Mouse (Mus musculus) CD4-positive helper T cell, adult 2 months (primary cell): ENCODE measurements around the gene Tex2.
"Not testable (repeated sequence)": the region's sequence is repeated elsewhere in the genome, so short reads cannot be mapped to it uniquely, and the experiment has no call there.

ENCODE experiments used
- DNase-seq: peaks from one replicate; pipeline ENCODE4 v3.0.0-alpha.2; 2012; ENCODE audit warnings: low read depth, missing footprints, low spot score

Gene Tex2

DNA sequence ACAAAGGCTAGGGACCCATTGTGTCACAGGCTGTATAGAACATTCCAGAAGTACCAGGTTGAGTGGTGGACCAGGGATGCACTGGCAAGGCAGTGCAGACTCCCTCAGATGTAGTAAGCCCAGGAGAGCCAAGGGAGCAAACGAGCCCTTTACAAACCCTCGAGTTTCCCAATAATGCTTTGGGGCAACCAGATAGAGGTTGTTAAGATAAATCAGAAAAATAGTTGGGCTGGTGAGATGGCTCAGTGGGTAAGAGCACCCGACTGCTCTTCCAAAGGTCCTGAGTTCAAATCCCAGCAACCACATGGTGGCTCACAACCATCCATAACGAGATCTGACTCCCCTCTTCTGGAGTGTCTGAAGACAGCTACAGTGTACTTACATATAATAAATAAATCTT is 5.5 kb upstream of the Tex2 start:
- not testable (repeated sequence) for DNase-seq

DNA sequence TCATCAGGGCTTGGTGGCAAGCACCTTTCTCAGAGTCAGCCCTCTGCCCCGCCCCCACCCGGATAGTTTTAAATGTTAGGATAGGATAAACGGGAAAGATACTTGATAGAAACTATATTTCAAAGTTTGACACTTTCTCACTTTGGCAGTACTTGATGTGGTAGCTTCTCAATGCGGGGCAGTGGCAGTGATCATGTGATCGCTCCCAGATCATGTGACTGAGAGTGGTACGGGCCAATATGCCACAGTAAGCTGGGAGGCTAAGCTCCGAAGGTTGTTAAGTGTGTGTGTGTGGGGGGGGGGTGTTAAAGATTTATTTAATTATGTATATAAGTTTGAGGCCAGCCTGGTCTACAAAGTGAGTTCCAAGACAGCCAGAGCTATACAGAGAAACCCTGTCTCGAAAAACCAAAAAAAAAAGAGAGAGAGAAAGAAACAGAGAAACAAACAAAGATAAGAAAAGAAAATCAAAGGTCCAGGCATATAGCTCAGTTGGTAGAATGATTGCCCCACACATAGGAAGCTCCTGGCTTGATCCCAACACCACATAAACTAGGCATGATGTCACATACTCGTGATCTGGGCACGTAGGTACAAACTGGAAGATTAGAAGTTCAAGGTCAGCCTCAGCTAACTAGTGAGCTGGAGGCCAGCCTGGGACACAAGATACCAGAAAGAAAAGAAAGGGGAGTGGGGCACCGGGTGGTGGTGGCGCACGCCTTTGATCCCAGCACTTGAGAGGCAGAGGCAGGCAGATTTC is 4.8 kb upstream of the Tex2 start:
- DNase-seq: no peak

DNA sequence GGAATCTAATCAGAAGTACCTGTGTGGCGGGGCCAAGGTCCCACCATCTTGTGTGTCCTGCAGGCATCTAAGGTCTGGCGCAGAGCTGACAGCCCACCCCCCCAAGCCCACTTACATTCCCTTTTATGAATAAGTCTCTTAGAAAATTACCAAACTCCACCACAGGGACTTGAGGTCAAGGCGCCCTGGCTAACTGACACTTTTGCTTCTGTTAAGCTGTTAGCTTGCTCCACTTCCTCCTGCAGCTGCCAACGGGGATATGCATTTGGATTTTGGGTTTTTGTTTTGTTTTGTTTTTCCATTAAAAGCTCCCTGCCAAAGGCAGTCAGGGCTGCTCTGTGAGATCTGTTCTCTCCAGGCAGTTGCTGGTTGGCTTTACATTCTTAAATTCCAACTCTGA is 2.3 kb upstream of the Tex2 start:
- no peak for DNase-seq

DNA sequence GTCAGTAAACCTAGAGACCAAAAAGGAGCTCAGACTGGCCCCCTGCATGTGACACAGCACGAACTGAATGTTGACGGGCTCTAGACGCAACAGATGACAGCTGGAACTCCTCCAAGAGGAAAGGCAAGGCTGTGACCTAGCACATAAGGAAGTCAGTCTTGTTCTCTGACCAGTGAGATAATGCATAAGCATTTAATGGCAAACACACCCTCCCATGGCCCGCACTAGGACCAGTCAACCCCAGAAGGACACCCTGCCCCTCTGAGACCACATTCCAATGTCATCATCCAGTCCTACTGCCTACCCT is 1.1 kb upstream of the Tex2 start:
- no peak for DNase-seq

DNA sequence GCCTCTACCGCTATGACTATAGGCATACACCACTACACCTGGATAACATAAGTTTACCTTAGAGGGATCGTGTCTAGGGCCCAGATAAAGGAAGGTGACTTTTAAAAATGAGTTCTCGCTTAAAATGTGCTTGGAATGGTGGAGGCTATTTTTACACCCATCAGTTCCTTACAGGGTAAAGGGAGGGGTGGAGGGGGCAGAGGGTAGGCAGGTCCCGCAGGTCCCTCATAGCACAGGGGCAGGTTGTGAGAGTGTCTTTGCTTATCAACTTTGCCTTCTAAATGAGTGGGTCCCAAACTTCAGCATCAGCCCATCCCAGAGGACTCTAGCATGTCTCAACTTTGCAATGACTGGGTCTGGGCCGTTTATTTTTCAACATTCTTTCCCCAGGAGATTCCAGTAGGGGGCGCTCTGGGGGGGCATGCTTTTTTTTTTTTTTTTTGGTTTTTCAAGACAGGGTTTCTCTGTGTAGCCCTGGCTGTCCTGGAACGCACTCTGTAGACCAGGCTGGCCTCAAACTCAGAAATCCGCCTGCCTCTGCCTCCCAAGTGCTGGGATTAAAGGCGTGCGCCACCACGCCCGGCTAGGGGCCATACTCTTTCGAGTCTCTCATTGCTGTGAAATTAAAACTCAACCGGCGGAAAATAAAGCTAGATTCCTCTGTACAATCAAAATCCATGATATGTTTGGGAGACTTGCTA is 565 bp upstream of the Tex2 start:
- DNase-seq: peak; percentile 53

DNA sequence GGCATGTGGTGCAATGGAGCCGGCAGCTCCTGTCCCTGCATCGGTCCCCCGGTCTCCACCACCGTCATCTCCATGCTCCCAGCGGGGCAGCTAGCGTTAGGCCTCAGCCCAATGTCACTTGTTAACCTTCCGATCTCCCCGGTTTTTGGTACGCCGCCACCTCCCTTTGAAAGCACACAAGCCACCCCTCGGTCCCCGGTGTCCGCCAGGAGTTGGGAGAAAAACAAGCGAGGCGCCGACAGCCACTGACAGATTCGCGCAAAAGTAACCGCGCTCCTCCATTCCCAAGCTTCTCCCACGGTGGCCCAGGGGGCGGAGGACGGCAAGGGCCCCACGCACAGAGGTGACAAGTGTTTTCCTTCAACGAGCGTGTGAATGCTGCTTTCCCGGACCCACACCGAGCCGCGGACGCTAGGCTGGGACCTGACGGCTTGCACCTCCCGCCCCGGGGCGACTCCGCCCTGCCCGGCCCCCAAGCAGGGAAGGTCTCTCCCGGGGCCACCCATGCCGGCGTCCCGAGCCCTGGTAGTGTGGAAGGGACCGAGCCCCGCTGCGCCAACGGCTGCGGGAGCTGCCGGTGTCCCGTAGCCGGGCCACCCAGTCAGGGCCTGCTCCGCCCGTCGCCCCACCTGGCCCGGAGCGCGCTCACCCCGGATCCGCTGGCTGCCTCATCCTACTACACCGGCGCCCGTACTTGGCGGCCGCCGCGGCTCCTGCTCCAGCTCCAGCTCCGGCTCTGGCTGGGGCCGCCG is 838 bp downstream of the Tex2 start:
- DNase-seq: no peak

DNA sequence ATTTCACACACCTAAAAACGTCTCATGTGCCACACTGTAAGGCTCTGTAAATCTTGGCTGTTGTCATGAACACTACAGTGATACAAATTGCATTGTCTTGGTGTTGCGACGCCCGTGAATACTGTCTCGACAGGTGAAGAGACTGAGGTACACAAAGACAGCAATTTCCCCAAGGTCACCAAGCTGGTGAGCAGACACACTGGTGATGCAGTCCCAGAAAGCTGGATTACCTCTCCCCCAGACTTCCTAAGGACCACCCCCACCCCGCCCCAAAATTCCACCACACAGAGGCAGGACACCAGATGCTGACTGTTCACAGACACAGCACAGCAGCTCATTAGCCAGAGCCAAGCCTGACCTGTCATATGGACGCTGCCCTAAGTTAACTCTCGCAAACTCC is 3.5 kb downstream of the Tex2 start:
- DNase-seq: no peak

DNA sequence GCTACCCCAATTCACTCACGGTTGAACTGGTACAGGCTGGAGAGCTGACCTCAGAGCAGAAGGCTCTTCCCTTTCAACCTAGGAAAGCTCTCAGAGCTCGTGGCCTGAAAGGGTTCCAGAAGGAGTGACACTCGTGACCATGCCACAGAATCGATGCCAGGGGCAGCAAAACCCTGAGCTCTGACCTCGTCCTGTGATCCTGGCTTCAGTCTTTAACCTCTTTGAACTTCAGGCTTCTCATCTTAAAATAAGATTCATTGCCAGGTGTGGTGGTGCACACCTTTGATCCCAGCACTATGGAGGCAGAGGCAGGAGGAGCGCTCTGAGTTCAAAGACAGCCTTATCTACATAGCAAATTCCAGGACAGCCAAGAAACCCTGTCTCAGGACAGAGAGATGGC is 5.9 kb downstream of the Tex2 start:
- DNase-seq: no peak

DNA sequence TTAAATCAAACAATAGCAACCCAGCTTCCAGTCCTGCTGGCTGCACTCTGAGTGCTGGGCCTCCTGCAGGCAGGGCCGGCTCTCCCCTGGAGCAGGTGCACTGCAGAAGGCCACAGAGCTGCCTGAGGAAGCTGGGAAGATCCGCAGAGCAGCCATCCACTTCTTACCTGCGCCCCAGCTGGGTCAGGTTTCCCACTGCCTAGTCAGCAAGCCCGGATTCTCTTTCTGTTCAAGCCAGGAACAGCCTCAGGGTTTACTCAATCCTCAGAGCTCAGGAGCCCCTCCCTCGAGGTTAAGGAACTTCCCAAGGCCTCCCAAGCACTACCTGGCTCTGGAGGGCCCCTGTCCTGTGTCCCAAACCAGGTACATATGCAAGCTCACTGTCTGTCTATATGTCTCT is 7.2 kb downstream of the Tex2 start:
- DNase-seq: no peak

DNA sequence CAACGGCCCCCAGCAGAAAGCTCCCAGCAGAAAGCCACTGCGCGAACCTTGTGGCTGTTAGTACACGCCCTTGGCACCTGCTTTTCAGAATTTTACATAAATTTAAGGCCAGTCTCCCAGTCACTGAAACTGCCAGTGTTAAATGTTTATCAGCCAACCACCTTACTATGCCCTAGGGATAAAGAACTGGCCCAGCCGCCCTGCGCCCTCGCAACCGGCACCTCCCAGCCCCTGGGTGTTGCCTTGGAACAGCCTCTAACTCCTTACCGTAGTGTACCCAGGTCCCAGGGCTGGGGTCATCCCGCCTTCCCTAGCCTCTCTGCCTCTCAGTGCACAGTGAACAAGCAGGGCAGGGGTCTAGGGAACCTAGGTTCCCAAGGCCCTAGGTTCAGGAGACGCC is 10.0 kb downstream of the Tex2 start:
- no peak for DNase-seq

DNA sequence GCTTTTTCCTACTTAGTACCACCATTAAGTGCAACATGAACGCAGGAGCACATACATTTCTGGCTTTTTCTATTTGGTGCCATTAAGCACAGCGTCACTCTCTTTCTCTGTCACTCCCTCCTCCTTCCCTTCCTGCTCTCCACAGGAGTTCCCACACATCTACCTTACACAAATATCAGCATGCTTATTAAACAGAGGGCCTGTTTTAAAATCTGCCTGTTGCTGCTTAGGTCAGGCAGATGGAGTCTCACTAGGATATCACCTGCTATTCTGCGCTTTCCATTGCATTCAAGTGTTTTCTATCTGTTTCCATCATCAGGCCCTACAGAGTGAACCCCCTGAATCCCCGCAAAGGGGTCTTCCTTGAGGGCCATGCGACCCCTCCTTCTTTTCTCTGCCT is 13.1 kb downstream of the Tex2 start:
- no peak for DNase-seq

DNA sequence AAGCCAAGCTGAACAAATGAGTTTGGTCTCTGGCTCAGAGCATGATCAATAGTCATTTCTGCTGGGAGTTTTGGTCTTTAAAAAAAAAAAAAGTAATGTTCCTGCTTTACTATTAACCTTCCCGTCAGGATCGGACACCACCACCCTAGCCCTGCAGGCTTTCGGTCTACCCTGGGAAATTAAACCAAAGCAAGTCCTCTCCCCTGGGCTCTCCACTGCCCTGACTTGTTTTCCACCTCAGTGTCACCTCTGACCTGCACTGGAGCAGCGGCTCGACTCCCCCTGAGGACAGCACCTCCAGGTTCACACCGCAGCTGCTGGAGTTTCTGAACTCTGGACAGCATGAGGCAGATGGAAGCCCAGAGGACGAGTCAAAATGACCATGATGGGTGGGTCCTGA is 13.9 kb downstream of the Tex2 start:
- no peak for DNase-seq

DNA sequence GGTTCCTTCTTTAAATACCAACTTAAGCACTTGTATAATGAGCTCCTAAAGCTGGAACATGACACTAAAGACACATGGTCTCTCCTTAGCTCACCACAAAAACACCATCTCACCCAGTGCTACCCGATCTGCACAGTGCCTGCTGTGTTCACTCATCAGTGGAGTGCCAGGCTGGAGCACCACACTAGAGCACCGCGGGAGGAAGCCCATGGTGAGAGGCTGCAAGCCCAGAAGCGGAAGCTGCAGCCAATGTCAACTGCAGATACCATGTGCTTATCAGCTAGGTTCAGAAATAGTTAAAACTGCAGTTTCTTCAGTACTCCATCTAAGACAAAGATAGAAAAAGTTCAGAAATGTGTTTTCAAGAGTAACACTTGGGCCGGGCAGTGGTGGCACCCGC is 14.9 kb downstream of the Tex2 start:
- DNase-seq: no peak

DNA sequence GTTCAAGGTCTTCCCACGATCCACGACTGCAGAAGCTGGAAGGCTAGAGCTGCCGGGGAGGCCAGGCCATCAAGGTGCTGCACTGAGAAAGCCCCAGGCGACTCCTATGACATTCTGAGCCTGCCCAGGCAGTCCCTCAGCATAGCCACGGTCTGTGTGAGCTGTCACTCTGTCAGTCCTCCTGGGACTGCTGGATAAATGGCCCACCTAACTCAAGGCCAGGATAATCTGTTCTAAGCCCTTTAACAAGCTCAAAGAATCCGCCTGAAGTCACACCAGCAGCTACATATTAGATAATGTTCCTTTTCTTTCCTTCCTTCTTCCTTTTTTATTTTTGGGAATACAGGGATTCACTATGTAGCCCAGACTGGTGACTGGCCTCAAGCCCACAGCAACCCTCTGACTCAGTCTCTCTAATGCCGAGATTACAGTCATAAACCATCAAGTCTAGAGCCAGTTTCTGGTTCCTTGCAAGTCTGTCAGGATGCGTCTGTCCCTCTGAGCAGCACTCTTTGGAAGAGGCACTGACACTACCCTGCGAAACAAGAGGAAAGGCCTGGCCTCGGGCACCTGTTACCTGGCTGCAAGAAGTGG is 15.4 kb downstream of the Tex2 start:
- no peak for DNase-seq

DNA sequence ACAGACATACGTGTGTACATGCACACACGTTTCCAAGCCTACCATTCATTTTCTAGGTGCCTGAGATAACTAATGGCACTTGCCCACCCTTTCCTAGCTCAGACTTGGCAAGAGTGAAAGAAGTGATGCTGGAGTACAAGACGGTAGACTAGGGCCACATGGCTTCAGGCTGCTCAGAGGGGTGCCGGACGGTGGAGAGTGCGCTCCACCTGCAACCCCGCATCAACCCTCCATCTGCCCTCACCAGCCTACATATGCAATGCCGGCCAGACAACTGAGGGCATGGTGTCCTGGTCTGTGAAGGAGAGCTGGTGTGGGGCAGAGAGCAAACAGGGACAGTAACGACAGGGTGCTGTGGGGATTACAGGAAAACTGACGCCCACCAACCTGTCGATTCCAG is 22.0 kb downstream of the Tex2 start:
- no peak for DNase-seq

DNA sequence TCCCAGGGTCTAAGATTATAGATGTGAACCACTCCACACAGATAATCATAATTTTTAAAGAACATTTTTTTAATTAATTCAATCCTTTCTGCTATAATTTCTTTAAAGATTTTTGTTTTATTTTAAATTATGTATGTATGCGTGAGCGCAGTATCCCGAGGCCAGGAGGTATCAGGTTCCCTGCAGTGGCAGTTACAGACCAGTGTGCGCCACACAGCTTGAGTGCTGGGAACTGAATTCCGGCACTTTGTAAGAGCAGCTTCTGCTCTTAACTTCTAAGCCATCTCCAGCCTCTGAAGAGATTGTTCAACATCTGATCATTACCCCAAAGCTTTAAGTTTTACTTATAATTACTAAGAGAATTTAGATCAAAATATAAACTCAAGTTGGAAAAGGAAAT is 23.1 kb downstream of the Tex2 start:
- DNase-seq: no peak

DNA sequence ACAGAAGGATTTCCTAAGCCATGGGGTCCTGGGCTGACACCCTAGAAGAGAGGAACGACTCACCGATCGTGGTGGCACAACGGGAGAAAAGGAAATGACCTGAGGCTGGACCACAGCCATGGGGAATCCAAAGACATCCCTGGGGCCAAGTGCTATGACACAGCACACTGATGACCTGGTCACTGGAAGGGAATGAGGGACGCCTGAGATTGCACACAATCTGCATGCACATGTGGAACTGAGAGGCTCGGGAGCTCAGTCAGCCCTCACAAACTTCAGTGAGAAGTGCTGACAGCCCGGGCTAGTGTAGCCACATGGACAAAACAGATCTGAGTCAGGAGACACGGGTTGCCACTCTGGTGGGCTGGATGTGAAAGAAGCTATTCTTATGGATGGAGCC is 24.4 kb downstream of the Tex2 start:
- no peak for DNase-seq

DNA sequence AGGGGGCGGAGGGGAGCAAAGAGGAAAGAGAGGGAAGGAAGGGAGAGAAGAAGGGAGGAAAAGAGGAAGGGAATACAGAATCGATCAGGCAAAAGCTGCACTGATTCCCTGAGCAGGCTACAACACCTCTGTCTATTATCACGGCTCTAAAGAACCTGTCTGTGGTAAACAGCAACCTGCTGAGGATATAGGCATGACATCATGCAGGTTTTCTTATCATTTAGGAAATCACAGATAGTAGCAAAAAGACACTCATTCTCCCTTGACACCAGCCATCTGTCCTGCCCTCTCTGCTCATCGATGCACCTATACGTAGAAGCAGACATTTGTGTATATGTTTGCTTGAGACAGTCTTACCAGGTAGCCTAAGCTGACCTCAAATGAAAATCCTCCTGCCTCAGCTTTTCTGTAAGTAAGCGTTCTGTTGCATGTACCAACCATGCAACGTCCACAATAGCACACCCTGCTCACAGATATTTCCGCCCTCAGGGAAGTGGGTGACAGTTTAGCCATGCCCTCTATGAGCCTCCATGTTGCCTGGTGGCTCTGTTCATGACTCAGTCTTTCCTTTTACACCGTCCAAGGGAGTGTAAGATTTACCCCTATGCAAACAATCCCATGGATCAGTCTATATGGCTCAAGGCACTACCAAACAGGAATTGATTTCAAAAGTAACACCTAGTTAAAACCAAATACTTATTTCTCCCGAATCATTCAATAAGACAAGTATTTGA is 25.3 kb downstream of the Tex2 start:
- peak; percentile 57 for DNase-seq

DNA sequence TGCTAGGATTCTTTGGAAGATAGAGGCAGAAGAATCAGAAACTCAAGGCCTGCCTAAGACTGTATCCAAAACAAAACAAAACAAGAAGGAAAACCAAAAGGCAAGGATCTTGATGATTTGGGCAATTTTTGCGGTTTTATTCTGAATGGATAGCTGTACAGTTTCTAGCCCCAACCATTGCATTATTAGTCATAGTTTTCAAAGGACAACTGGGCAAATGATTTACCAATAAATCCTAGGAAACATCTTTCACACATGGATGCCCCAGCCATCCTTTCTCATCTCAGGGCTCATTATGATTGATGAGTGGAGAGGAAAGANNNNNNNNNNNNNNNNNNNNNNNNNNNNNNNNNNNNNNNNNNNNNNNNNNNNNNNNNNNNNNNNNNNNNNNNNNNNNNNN is 29.4 kb downstream of the Tex2 start:
- no peak for DNase-seq

DNA sequence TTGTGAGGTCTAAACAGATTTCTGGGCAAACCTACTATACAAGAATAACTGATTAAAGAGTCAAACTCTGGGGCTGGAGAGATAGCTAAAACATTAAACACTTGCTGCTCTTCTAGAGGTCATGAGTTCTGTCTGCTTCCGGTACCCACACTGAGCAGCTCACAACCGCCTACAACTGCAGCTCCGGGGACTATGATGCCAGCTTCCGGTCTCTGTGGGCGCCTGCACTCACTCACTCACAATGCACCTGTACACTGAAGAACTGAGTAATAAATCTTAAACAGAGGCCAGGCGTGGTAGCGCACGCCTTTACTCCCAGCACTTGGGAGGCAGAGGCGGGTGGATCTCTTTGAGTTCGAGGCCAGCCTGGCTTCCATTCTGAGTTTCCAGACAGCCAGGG is 31.9 kb downstream of the Tex2 start:
- peak; percentile 70 for DNase-seq

DNA sequence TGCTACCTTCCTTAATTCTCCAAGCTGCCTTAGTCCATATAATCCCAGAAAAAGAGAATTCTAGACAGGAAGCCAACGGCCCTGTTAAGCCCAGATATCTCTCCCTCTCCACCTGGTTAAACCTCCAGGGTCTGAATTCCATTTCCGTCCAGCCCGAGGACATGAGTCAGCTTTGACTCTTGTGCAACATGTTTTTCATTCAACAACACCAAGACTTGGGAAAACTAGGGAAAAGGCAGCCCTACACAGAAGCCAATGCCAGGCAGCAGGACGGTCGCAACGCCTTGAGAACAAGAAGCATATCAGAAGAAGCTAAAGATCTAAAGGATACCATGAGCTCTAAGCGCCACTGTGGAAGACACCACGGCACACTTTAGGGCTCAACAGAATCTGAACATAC is 32.8 kb downstream of the Tex2 start:
- no peak for DNase-seq

DNA sequence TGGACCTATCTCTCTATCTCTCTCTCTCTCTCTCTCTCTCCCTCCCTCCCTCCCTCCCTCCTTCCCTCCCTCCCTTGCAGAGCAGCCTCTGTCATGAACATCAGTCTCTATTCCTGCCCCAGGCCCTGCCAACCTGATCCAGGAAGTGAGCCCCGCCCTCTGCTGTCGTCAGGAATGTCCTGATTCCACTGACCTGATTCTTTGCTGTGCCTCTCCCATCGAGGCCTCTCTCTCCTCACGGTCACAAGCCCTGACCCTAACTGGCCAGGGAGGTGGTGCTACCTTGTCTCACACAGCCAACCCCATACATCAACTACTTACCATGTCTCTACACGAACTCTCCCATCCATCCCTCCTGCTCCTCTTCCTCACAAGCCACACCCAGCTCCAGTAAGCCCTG is 33.3 kb downstream of the Tex2 start:
- no peak for DNase-seq
